Mouse (Mus musculus) E14TG2a.4 (cell line): Measurements from ENCODE around the gene Pold1.

Experiments
- CTCF ChIP-seq: conservative IDR thresholded peaks from 2 replicates; pipeline ENCODE4 v1.5.1; 2014; ENCODE audit warnings: low read length
- POU5F1 ChIP-seq: IDR thresholded peaks from 2 replicates; pipeline ENCODE4 v1.6.1; 2014; ENCODE audit warnings: low read length, borderline replicate concordance

DNA sequence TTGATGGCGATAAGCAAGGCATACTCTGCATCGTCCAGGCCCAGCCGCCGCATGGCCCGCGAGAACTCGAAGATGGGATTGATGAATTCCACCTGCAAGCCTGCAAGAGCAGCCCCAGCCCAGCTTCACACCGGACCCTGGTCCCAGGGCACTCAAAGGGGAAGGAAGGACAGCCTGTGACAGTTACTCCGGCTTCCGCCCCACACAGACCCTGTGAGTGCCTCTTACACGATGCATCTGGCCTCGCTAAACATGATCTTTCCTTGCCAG is 1.7 kb upstream of the Pold1 start:
- no peak for TF ChIP-seq CTCF
- TF ChIP-seq POU5F1 = no peak
